Mouse (Mus musculus): ENCODE data around the gene Svs2.

DNA sequence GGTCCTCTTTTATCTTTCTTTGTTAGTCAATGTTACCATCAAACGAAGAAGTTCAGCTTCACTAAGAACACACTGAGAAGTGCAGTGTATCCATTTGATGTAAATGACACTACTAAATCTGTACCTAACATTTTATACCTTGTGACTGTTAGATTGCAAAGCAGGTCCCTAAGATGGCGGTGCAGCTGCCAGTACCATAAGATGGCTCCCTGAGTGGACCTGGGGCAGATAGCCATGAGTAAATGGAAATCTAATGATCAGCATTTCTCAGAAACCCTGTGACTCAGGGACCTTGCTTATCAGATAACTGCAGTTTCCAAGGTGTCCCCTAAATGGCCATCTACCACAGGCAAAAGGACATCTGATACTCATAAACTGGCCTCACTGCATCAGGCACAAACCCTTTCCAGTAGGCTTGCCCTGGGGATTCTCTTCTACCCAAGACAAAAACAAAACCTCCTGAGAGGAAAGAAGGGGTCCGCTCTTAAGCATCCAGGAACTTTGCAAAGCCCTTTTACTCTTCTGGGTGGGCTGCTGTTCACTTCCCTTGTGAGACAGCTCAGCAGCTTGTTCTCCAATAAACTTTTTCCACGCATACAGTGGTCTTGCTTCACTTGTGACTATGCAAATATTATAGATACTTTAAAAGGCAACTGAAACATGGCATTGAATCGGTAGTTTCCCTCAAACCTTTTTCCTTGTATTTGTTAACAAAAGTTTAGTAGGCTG, 42.1 kb downstream of the Svs2 start:
- no peak for TF ChIP-seq POLR2A (IDR thresholded peaks at IDR 0.05; ENCODE audit: borderline replicate concordance, extremely low read depth, low read depth, low read length)
- no peak for TF ChIP-seq CTCF (IDR thresholded peaks at IDR 0.05; ENCODE audit: insufficient read depth, low read length)
